Mouse (Mus musculus): ENCODE data around the gene Specc1.

The Specc1 gene

DNA sequence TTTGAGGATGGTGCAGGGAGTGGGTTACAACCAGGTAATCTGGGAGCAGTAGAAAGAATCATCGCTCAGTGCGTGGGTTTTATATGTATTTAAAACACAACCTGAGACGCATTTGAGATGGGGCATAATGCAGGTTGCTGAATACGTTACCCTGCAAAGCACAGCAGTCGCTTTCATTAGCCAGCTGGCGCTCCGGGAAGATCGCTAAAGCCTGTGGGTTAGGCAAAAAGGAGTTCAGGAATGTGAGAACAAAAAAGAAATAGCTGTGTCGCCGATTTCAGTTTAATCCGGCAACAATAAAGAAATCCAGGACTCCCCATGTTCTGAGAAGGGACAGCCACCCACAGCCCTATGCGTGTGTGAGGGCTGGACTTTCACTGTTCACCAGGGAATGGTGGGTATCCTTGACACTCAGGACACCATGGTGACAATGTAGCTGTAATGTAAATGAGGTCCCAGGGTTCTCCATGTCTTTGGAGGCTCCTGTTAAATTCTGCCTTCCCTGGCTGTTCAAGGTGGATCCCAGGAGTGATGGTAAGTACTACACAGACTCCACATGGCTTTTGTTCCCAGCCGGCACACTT, 58.6 kb downstream of the Specc1 start:
- no peak for DNase-seq (ENCODE audit: low spot score in 2 of 2)

DNA sequence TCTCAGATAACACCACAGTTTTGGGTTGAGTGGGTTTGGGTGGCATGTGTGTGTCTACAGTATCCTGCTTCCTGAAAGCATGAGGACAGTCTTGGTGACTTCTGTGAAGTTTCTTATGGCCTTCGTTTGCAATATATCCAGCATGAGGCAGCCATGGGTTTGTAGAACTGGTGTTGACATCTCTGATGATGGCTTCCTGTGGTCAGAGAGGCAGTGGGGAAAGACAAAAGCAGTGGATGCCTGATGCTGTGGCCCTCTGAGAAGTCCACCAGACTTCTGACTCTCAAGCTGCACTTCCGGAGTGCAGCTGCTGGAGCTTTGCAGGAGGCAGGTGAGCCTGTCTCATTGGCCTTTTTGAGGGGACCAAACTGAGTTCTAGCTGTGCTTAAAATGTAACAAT, 60.4 kb downstream of the Specc1 start:
- DNase-seq (ENCODE audit: low spot score in 2 of 2) = no peak

DNA sequence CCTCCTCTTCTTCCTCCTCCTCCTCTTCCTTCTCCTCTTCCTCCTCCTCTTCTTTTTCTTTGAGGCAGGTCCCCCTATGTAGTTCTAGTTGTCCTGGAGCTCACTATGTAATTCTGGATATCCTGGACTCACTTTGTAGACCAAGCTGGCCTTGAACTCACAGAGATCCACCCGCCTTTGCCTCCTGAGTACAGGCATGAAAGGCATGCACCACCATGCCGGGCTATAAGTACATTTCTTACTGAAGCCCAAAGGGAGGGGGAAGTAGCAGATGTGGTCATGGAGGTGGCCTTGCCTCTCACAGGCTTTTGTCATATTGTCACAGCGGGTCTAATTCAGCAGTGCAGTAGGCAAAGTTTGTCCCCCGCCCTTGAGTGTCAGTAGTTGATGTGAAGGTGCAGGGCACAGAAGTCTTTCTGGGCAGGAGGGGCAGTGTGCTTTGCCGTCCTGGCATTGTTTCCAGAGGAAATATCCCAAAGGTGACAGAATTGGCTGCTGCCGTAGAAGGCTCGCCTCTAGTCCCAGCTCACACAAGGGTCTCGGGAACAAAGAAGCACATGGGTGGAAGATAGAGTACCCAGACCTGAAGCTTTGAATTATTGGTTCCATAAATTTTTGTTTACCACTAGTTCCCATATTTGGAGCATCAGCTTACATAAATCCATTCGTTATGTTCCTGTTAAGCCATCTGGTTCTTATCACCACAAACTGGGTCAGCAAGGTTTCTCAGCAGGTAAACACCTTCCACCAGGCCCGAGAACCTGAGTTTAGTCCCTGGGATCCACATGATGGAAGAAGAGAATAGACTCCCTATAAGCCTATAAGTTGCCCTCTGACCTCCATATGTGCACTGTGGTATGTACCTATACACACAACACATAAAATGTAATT, 62.0 kb downstream of the Specc1 start:
- DNase-seq (ENCODE audit: low spot score in 2 of 2) = no peak

DNA sequence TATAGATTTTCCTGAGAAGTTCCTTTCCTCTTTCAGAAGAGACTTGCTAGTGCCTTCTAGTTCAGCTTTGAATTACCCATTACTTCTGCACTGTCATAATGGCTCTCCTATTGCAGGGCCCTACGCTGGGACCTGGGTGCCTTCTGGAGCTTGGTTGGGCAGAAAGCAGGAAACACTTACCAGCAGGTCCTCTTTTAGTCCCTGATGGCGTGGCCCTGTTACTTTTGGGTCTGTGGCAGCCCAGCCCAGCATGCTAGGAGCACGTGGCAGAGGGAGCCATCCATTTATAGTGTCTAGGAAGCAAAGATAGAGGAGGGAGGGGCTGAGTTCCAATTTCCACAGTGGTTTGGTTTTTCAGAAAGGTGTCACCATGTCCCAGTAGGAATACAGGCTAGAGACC, 63.3 kb downstream of the Specc1 start:
- DNase-seq (ENCODE audit: low spot score in 2 of 2) = no peak

DNA sequence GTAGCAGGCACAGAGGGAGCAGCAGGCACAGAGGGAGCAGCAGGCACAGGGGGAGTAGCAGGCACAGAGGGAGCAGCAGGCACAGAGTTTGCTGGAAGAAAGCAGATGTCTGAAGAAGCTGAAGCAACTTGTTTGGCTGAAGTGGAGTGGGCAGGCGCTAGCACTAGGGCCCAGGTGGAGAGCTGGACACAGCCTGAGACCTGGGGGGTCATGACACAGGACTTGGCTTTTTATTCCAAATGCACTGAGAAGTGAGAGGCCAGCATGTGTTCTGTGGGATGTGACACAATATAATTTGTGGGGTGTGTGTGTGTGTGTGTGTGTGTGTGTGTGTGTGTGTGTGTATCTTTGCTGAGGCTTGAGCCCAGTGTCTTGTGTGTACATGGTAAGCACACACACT, 64.3 kb downstream of the Specc1 start:
- DNase-seq (ENCODE audit: low spot score in 2 of 2) = no peak

DNA sequence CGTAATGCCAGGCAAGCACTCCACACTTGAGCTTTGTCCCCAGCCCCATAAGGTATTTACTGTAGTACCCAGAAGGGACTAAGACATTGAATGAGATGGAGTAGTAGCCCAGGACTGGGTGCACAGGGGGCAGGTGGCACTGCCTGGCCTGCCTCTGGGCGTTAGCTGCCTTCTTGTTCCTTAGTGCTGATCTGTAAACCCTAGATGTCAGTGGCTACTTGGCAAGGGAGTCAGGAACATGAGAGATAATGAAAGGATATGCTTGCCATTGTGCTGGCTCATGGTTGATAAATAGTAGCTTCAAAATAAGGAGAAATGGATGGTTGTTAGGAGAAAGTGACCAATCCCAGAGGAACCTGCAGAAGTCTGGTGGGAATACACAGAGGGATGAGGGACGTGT, 65.5 kb downstream of the Specc1 start:
- DNase-seq (ENCODE audit: low spot score in 2 of 2) = no peak

DNA sequence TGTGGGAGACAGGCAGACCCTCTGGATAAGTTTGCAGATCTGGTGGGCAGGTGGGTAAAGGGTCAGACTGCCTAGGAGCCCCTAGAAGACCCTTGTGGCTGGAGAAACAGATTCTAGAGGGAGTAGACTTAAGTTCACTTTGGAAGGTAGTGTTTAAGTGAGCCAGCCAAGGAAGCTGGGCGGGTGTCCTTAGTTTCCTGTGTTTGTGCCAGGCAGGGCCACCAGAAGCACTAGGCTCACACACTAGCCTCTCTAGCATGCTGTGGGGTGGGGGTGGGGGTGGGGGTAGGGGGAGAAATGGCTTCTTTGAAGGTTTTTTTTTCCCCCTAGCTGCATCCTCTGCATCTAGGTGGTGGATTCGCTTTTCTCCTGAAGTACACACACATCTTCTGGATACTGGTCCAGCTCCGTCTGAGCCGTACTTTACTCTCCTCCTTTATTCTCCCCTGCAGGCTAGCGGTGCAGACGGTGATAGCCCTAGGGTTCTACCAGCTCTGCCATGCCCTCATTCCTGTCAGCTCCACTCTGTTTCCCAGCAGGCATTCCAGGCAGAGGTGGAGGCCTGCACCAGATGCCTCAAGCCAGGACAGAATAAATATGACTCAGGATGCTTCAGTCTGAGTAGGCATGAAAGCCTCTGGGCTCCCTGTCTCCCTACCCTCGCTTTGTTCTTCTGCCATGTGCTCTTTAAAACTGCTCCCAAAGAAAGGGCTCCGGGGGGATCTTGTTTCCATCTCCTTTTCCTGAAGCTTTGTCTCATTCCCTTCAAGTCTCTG, 66.3 kb downstream of the Specc1 start:
- no peak for DNase-seq (ENCODE audit: low spot score in 2 of 2)

DNA sequence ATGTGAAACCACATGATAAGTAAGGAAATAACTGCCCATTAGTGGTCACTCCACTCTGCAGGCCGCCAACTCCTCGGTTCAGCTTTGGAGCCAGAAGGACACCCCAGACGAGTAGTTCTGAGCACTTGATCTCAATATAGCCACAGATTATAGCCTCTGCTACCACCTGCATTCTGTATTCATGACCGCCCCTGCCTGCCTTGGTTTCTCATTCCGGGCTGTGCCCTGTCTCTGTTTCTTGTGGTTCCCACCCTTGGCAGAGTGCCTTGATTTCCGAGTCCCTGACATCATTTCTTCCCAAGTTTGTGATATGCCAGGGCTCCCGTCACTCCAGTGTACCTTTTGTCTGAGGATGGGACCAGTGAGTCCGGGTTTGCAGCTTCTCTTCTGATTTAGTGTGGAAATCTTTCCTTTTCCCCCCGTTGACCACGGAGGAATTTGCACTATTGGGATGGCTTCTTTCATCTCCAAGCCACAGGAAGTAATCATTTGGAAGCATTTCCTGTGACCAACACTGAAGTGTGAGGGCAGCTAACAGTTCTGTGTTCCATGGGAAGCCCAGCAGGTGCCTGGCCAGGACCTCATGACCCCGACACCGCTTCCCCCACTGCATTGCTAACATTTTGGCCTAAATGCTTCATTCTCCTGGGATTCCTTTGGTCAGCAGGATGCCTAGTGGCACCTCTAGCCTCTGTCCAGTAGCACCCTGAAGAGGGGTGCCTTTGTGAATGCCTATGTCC, 67.1 kb downstream of the Specc1 start:
- DNase-seq (ENCODE audit: low spot score in 2 of 2) = no peak

DNA sequence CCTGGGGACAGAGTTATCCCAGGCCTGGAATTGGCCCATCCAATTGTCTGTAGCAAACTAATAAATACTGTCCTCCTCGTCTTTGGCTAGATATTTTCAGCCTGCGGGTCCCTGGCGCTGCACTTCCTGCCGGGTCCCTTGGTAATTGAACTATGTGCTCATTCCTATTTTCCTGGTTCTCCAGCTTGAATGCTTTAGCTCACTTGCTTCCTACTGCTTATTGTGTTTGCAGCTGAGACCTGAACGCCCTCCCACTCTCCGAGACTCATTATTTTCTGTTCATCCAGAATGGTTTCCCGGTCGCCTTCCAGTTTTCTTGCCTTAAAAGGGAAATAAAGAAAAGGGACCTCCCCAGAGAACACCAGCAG, 67.7 kb downstream of the Specc1 start:
- no peak for DNase-seq (ENCODE audit: low spot score in 2 of 2)

DNA sequence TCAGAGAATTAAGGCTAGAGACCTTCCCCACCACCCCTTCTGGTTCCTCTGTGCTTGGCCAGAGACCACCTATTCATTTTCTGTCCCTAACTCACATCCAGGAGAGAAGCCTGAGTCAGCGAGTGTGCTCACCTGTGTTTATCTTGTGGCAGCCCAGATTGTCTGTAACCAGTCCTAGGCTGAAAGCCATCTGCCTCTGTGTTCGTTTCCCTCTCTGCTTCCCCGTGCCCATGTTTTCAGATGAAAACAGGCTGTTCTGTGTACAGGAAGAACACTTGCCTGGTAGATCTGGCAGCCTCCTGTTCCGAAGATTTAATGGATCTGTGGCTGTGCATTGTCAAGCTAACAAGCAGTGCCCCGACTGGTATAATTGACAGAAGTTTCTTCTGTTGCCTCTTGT, 68.4 kb downstream of the Specc1 start:
- no peak for DNase-seq (ENCODE audit: low spot score in 2 of 2)

DNA sequence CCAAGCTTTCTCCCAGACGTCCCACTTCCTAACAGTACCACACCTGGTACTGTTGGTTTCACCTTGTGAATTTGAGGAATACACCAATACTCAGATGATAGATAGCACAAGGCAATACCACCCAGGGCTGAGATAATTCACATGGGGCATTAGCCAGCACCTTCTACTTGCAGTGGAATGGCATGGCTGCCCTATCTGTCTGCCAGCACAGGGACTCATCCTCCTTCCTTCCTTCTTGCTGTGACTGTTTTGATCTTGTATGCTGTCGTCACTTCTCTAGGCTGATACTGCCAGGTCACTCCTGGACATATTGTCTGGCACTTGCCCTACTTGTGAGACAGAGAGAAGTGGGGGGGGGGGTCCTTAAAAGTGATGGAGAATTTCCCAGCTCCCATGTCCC, 69.2 kb downstream of the Specc1 start:
- DNase-seq (ENCODE audit: low spot score in 2 of 2) = no peak

DNA sequence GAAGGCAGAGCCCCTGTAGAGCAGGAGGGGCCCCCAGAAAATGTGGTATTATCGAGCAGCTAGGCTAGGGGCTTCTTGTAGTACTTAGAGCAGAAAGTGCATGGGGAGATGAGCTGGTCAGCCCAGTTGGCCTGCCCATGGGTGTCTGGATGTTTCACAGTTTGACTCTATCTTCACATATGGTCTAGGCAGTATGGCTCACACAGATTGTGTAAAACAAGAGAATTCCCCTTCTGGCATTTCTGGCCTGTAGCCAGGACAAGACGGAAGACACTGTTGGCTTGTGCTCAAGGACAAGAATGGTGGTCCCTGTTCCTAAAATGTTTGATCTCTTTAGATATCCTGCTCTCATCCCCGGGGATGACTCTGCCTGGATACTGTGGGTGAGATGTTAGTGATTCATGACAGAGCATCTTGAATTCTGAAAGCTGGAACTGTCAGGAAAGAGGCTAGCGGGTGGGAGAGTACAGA, 69.8 kb downstream of the Specc1 start:
- DNase-seq (ENCODE audit: low spot score in 2 of 2) = no peak

DNA sequence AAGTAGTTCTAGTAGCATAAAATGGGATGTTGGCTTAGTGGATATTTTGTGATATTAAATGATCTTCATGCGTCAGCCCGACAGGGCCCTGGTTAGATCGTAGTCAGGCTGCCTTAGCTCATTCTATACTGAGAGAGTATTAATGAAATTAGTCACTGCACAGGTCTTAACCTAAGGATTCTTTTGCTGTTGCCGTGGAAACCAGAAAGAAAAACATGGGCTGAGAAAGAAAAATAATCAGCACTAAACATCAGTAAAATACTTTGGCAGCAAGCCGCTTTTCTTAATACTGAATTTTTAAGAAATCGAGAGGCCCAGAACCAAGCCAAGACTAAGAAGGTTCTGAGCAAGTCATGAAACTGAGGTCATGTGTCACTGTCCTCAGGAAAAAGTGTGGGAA, 70.7 kb downstream of the Specc1 start:
- no peak for DNase-seq (ENCODE audit: low spot score in 2 of 2)

DNA sequence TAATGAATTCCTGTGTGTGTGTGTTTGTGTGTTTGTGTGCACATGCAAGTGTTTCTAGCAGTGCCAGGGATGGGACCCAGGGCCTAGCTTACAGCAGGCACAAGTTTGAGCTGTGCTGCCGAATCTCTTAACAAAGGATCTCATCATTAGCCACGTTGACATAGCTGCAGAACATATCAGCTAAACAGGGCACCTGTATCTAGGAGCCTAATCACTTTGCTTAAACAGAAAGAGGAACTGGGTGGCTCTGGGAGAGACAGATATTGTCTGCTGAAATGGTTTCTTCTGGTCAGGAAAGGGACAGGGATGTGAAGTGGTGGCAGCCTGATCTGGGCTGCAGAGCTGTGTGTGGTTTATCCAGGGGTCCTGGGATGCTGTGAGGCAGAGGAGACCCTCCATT, 71.1 kb downstream of the Specc1 start:
- no peak for DNase-seq (ENCODE audit: low spot score in 2 of 2)

DNA sequence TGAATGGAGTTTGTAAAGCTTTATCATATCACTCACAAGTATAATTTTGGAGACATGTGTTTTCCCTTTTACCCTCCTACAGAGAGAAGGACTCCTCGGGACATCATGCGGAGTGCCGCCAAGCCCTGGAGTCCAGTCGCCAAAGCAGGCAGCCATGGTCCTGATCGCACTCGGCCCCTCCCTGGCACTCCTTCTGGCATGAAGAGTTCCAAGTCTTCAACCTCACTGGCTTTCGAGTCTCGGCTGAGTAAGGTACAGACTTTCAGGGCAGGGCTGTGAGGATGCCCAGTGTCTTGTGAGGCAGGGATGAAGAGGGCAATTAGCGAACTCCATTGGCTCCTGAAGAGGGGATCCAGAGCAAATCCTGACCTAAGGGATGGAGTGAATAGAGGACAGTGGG, 72.6 kb downstream of the Specc1 start:
- DNase-seq (ENCODE audit: low spot score in 2 of 2) = no peak

DNA sequence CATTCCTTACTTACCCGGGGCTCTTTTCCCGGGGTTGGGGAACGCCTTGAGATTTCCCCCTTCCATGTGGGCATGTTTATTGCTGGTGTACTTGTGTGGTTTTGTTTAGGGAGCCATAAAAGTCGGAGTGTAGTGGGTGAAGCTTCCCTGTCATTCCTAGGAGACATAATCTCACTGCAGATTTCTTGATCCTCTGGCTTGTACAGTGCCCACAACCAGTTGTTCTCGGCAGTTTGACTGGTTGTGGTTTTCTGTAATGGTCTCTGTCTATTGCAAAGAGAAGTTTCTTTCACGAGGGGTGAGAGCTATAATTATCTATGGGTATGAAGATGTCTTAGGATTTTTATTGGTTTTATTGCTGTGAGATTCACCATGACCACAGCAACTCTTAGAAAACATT, 78.0 kb downstream of the Specc1 start:
- no peak for DNase-seq (ENCODE audit: low spot score in 2 of 2)

DNA sequence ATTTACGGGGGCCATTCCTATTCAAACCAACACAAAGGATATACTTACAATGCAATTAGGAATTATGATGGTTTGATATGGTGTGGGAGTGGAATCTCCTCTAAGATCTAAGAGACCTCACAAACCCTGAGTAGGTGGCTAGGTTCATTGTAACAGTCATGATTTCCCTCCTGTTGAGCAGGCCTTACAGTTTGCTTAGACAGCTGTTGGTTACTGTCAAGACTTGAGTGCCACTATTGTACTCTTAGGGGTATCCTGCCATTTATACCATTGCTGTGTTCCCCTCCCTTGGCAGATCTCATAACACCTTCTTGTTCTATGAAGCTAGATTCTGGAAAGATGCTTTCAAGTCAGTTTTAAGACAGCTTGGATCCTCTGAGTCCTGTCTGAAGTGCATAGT, 78.7 kb downstream of the Specc1 start:
- DNase-seq (ENCODE audit: low spot score in 2 of 2) = no peak

DNA sequence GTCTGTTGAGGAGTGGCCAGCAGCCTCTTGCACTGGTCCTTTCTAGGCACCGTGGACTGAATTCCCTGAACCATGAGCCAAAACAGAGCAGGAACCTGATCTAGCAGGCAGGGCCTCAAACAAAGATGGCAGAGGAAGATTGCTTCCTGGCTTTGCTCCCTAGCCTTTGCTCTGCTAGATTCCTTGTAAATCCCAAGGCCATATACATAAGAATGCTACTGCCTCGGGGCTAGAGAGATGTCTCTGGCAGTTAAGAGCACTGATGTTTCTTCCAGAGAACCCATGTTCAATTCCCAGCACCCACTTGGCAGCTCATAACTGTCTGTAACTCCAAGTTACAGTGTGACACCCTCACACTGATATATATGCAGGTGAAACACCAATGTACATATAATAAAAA, 83.6 kb downstream of the Specc1 start:
- DNase-seq (ENCODE audit: low spot score in 2 of 2) = no peak

DNA sequence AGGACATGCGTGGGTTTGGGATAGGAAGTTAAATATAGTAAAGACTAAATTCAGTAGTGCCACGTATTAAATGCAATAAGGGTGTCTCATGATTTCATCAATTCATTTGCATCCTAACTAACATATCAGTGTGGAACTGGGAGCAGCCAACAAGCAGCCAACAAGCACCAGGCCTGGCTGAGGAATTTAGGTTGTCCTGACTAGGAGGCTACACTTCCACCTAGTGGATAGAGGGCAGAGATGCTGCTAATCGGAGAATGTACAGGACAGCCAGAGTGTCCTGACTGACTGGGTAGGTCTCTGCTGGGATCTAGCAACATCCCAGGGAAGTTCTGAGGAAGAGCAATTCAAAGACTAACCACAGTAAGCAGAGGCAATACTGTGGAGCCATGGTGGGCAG, 88.1 kb downstream of the Specc1 start:
- no peak for DNase-seq (ENCODE audit: low spot score in 2 of 2)

DNA sequence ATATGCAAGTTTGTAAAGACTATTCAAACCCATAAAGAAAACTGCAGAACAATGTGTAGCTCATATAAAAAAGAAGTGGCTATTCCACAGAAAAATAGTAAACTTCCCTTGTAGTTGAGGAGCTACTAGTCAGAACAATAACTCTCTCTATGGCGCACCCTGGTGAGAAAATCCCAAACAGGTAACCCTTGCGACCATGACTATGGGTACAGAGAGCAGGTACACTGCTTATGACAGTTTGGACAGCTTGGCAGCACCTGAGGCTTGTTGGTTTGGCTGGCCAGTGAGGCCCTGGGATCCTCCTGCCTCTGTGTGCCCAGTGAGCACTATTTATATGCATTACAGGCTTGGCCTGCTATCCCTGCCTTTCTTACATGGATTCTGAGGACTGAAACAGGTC, 89.4 kb downstream of the Specc1 start:
- DNase-seq (ENCODE audit: low spot score in 2 of 2) = no peak

DNA sequence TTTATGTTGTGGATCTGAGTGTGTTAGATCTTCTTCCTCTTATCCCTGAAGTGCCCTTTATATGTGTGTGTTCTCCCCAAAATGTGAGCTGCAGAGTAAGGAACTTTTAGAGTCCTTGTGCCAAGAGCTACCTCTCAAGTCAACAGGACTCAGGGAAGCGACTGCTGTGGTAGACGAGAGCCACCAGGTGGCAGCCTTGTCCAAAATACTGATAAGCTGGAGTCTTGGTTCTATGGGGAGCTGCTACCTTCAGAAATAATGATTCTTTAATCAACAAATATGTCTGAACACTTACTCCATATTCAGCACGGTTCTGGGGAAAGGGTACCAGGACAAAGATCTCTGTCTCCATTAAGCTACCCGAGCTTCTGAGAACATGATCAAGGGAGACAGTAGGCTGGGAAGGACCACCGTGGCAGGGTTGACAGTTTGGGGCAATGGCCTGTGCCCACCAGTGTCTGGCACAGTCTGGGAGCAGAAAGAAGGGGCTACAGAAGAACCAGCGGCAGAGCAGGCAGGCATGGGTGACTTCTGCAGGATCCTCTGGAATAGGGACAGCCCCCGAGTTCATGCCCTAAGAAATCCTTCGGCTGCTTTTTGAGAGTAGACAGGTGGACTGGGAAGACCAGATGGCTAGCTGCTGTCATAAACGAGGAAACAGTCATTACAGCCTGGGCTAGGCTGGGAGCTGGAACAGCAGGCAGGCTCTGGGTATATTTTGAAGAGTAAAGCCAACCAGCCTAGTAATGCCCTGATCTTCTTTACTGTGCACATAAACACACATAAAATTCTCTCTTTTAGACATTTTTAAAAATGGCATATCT, 91.5 kb downstream of the Specc1 start:
- peak; percentile 39 to 52 for DNase-seq (ENCODE audit: low spot score in 2 of 2)

Measured in right cerebral cortex, postnatal 36 days (tissue).